Mouse (Mus musculus) forebrain, embryonic 14.5 days (tissue): ENCODE data around the gene Hhip. TPM values are rescaled to one million over a fixed set of nuclear protein-coding genes. Genes with fewer than 3 reads are reported as not detected.
A peak's percentile ranks its signal among the peaks of the same experiment; 100 is the strongest.

ENCODE experiments used
- ATAC-seq: fragments of 200-750 bp; cut with Nextera tagmentation; 2 replicates; pipeline ENCODE4 v1.8.0; 2017; ENCODE audit warnings: mild to moderate bottlenecking, moderate library complexity
- DNase-seq: peaks from one replicate; pipeline ENCODE4 v3.0.0-alpha.2; 2015; ENCODE audit warnings: low spot score
- H3K27ac ChIP-seq: fragments of 300-500 bp; sonication (generic); 2 replicates; pipeline ENCODE4 v1.5.1; 2014; ENCODE audit warnings: low read depth, mild to moderate bottlenecking, control low read depth, low read length, moderate library complexity
- H3K27me3 ChIP-seq: fragments of 300-500 bp; sonication (generic); replicated peaks from 2 replicates; pipeline ENCODE4 v1.6.1; 2014; ENCODE audit warnings: low read length, control low read depth, mixed read lengths; ENCODE audit not compliant: control insufficient read depth, insufficient read depth
- H3K36me3 ChIP-seq: fragments of 300-500 bp; sonication (generic); 2 replicates; pipeline ENCODE4 v1.6.1; 2014; ENCODE audit warnings: low read length, control low read depth; ENCODE audit not compliant: control insufficient read depth, insufficient read depth
- H3K4me1 ChIP-seq: fragments of 300-500 bp; sonication (generic); 2 replicates; pipeline ENCODE4 v1.6.1; 2014; ENCODE audit warnings: antibody characterized with exemption, low read length, control low read depth; ENCODE audit not compliant: control insufficient read depth, insufficient read depth
- H3K4me2 ChIP-seq: fragments of 300-500 bp; sonication (generic); 2 replicates; pipeline ENCODE4 v1.6.1; 2014; ENCODE audit warnings: mild to moderate bottlenecking, control low read depth, low read length
- H3K4me3 ChIP-seq: fragments of 300-500 bp; sonication (generic); 2 replicates; pipeline ENCODE4 v1.5.1; 2014; ENCODE audit warnings: low read depth, low read length, control low read depth
- H3K9ac ChIP-seq: fragments of 300-500 bp; sonication (generic); 2 replicates; pipeline ENCODE4 v1.6.1; 2014; ENCODE audit warnings: mild to moderate bottlenecking, low read length, control low read depth, moderate library complexity
- H3K9me3 ChIP-seq: fragments of 300-500 bp; sonication (generic); replicated peaks from 2 replicates; pipeline ENCODE4 v1.6.1; 2016; ENCODE audit warnings: low read length, control low read depth, mixed read lengths; ENCODE audit not compliant: control insufficient read depth
- WGBS: fragments of 180-500 bp; shearing (Covaris S2); extraction: QIAGEN DNeasy Blood & Tissue Kit; methylation state at CpG from one replicate; pipeline ENCODE4 v1.1.7; 2014; 5-methylcytosine and 5-hydroxymethylcytosine counted together
- polyA plus RNA-seq: library from polyadenylated mRNA; unstranded; fragments of >200 nt; fragmentation: Nextera tagmentation; extraction: Ambion mirVana; gene quantifications from 2 replicates; pipeline ENCODE4 v1.2.1, GENCODE M21; 2014

Hhip gene
- 0.88 and 1.2 TPM in 2 replicates for polyA plus RNA-seq

GRCm38 (mm10) chr8:80057198-80058174, at the start of gene Hhip:
Gene Hhip, minus strand, starts transcription at chr8:80058006.
- peaks cover 16% of the 10 kb centered on the region for H3K4me1 ChIP-seq
- ATAC-seq = peak; percentile 83
- H3K9ac ChIP-seq = peak within 1 kb of the TSS; percentile 54
- DNase-seq = peak; percentile 76
- H3K36me3 ChIP-seq = no peaks in the 10 kb centered on the region
- peaks cover 26% of the 10 kb centered on the region for H3K27me3 ChIP-seq
- peak within 1 kb of the TSS; percentile 85 for H3K4me2 ChIP-seq
- H3K9me3 ChIP-seq = no peaks in the 10 kb centered on the region
- H3K4me3 ChIP-seq = peak within 1 kb of the TSS; percentile 49
- no peak within 1 kb of the TSS for H3K27ac ChIP-seq
- WGBS = under 1% methylated on average over 36 of the region's 56 CpGs

DNA sequence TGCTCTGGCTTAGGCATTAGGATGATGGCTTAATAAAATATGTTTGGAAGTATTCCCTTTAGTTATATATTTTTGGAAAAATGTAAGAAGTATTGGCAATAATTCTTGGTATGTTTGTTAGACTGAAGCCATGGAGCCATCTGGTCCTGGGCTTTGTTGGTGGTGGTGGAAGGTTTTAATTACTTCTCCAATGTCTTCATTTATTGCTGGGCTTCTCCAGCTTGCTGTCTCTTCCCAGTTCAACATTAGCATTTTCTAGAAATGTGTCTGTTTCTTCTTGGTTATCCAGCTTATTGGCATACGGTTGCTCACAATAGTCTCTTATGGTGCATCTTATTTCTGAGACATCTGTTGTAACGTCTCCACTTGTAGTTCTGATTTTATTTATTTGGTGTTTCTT, 29.2 kb upstream of the Hhip start:
- ATAC-seq = no peak
- WGBS = 86% methylated on average over 2 of the region's 2 CpGs
- no peaks in the 10 kb centered on the region for H3K27me3 ChIP-seq
- no peaks in the 10 kb centered on the region for H3K4me1 ChIP-seq
- no peak overlapping the region for H3K4me3 ChIP-seq
- H3K9me3 ChIP-seq = no peaks in the 10 kb centered on the region
- H3K36me3 ChIP-seq = no peaks in the 10 kb centered on the region
- DNase-seq = peak; percentile 13
- no peak overlapping the region for H3K9ac ChIP-seq
- no peak overlapping the region for H3K27ac ChIP-seq
- no peak overlapping the region for H3K4me2 ChIP-seq

DNA sequence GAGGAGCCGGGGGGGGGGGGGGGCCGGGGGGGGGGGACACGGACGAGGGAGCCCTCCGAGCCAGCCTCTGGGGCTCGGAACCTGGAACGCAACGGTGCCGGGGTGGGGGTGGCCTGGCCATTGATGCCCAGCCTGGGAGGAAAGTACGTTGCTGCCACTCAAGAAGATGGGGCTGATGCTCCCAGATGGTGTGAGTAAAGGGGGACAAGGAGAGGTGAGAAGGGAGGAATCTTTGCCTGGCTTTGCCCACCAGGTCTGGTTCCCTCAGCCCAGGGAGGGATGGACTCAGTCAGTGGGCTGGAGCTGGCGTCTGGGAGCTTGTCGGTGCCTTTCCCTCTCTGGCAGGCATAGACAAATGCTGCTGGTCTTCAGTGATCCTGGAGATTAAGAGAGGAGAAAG, 387 bp upstream of the Hhip start:
- DNase-seq = peak; percentile 12
- Histone ChIP-seq H3K36me3 (no peaks in the 10 kb centered on the region), H3K27me3 (peaks cover 26% of the 10 kb centered on the region), H3K27ac (no peak overlapping the region), H3K4me3 (peak overlapping the region; percentile 49), H3K4me1 (peaks cover 16% of the 10 kb centered on the region), H3K9me3 (no peaks in the 10 kb centered on the region), H3K9ac (peak overlapping the region; percentile 37; the same call in 1 of the 2 replicates), H3K4me2 (peak overlapping the region; percentile 85)
- WGBS = 3% methylated on average over 8 of the region's 12 CpGs
- peak; percentile 56 for ATAC-seq

DNA sequence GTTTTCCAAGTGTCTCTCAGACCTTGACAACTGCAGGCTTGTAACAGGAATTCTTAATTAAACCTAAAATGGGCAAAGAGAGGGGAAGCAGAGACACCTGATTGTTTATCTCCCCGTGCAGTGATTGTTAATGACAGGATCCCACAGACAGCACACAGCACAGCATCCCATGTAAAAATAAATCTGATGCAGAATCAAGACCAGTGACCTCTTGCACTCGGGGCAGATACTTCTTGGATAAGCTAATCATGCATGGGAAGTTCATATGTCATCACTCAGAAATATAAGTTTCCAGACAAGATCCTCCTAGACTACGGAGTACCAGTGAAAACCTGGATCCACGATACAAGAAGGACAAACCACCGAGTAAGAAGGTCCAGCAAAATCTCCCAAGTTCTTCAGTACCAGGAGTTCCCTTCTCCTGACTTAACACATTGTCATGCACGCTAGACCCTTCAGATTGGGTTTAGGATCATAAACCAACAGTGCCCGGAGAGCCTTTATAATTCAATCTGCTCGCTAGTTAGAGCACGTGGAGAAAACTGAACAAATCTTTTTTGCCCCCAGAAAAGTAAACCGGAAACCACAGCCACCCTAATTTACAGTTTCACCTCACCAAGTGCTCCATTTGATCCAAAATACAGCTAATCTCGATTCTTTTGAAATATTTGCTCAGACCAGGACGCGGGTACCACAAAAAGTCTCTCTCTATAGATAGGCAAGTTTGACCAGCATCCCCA, 1.3 kb downstream of the Hhip start:
- Histone ChIP-seq H3K36me3 (no peaks in the 10 kb centered on the region), H3K9me3 (no peaks in the 10 kb centered on the region), H3K27ac (no peak overlapping the region), H3K27me3 (peaks cover 32% of the 10 kb centered on the region), H3K4me3 (peak overlapping the region; percentile 49), H3K9ac (no peak overlapping the region; the same call in 1 of the 2 replicates), H3K4me1 (peaks cover 16% of the 10 kb centered on the region), H3K4me2 (peak overlapping the region; percentile 85)
- DNase-seq = no peak
- no peak for ATAC-seq
- 3% methylated on average over 13 of the region's 13 CpGs for WGBS

DNA sequence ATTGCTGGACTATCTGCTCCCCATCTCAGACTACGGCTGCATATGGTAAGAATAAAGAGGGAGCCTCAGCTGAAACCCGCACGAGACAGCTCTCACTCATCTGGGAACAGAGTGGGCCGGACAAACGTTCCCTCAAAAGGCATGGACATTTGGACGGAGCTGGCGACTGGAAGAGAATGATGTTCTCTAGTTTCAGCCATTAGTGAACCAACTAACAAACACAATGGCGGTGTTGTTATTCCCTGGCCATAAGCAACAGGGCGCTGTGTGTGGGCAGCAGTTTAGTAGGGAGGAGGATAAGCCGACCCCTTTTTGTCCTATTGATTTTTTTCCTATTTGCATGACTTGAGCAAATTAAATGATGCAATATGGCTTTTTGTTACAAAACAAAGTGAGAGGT, 2.0 kb downstream of the Hhip start:
- peak; percentile 57 for DNase-seq
- peak; percentile 33; the same call in 1 of the 2 replicates for ATAC-seq
- H3K4me2 ChIP-seq = peak overlapping the region; percentile 38
- 1% methylated on average over 10 of the region's 10 CpGs for WGBS
- H3K27me3 ChIP-seq = peaks cover 35% of the 10 kb centered on the region
- H3K36me3 ChIP-seq = no peaks in the 10 kb centered on the region
- H3K4me3 ChIP-seq = peak overlapping the region; percentile 49; the same call in 1 of the 2 replicates
- H3K9me3 ChIP-seq = no peaks in the 10 kb centered on the region
- H3K9ac ChIP-seq = peak overlapping the region; percentile 37; the same call in 1 of the 2 replicates
- no peak overlapping the region for H3K27ac ChIP-seq
- H3K4me1 ChIP-seq = peaks cover 16% of the 10 kb centered on the region

DNA sequence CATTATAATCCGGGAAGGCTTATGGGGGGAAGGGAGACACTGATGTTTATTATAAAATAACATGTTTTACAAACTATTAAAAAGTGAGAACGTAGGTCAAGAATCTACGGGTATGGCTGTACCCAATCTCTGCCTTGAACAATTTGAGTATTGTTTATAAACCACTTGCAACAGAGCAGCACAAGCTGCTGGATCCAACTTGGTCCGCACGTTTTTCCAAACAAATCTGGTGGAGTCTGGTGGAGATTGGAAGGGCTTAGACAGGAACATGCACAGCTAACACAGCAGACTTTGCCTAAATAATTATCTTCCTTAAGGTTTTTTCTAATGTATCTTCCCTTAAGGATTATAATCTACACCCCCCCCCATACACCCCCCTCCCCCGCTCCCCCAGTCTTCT, 2.7 kb downstream of the Hhip start:
- Histone ChIP-seq H3K4me3 (no peak overlapping the region), H3K4me1 (peaks cover 16% of the 10 kb centered on the region), H3K27me3 (peaks cover 39% of the 10 kb centered on the region), H3K4me2 (no peak overlapping the region), H3K36me3 (no peaks in the 10 kb centered on the region), H3K9ac (no peak overlapping the region), H3K27ac (no peak overlapping the region), H3K9me3 (no peaks in the 10 kb centered on the region)
- WGBS = 37% methylated on average over 6 of the region's 6 CpGs
- ATAC-seq (no peak), DNase-seq (no peak)

DNA sequence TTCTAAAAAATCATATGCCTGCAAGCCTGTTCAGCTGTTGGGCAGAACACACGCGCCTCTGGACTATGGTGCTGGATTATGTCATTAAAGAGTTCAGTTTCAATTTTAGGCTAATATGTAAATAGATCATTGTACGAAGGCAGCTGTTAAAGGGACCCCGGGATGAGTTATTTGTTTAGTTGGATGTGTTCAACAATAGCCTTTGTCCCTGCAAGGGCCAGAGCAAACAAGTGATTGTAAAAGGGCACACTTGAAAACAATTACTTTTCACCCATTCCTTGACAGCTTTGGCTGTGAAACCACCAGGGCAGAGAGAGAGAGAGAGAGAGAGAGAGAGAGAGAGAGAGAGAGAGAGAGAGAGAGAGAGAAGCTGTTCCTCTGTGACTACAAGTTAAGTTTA, 3.6 kb downstream of the Hhip start:
- ATAC-seq (no peak), DNase-seq (peak; percentile 20)
- 1% methylated on average over 4 of the region's 4 CpGs for WGBS
- Histone ChIP-seq H3K36me3 (no peaks in the 10 kb centered on the region), H3K9me3 (no peaks in the 10 kb centered on the region), H3K4me1 (peaks cover 16% of the 10 kb centered on the region), H3K4me3 (no peak overlapping the region), H3K9ac (no peak overlapping the region), H3K27ac (no peak overlapping the region), H3K4me2 (no peak overlapping the region), H3K27me3 (peaks cover 39% of the 10 kb centered on the region)

- ATAC-seq = no peak
- H3K4me2 ChIP-seq = no peak overlapping the region
- no peak overlapping the region for H3K9ac ChIP-seq
- no peak for DNase-seq
- H3K36me3 ChIP-seq = no peaks in the 10 kb centered on the region
- peaks cover 16% of the 10 kb centered on the region for H3K4me1 ChIP-seq
- no peaks in the 10 kb centered on the region for H3K9me3 ChIP-seq
- WGBS = 81% methylated on average over 1 of the region's 1 CpGs
- H3K27me3 ChIP-seq = peaks cover 36% of the 10 kb centered on the region
- no peak overlapping the region for H3K27ac ChIP-seq
- no peak overlapping the region for H3K4me3 ChIP-seq
Measured at GRCm38 (mm10) chr8:80052838-80053237, 5.0 kb downstream of the Hhip start.
